Mouse (Mus musculus): Measurements from ENCODE around the gene Klhl3. TPM values are rescaled to one million over a fixed set of nuclear protein-coding genes. Genes with fewer than 3 reads are reported as not detected.
A peak's percentile ranks its signal among the peaks of the same experiment; 100 is the strongest.

The Klhl3 gene
- total RNA-seq, 2 experiments from 2014 or later: 24.2 to 24.3 TPM

- intact Hi-C loops (cut with DNase I): no loop called here
- DNase-seq (ENCODE audit: extremely low spot score in 1 of 2, low spot score in 2 of 2): no peak
These were observed 70.1 kb downstream of the Klhl3 start for GRCm38 (mm10) chr13:58043278-58043677.

DNA sequence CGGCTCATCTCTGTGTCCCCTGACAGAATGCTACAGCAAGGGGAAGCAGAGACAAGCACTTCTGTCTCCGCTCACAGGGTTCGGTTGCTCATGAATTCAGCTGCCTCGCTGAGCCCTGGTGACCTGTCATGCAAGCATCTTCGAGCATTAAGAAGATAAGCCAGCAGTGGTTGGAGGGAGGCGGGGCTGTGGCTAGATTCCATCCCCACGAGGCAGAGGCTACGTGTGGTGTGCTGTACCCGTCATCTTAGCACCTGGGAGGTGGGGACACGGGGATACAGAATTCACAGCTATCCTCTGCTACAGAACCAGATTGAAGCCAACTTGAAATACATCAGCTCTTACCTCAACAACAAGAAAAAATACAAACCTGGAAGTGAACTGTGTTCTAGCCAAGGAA lies 73.3 kb downstream of the Klhl3 start:
- no peak for DNase-seq (ENCODE audit: extremely low spot score in 1 of 2, low spot score in 2 of 2)
- intact Hi-C loops (cut with DNase I): no loop called here

DNA sequence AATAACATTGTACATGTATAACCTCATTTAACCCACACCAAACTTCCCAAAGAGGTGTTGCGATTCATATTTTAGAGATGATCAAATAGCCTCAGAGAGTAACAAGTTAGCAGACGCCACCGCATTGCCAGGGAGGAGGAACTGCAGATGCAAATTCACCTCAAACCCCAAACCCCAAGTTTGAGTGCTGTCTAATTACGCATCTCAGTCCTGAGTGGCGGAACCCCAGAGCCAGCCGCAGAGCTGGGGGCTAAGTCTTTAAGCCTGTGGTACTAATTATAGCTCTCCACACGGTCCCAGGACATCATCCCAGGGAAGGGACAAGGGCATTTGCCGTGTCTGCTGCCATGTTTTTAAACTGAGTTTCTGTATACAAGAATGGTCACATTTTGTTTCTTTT lies 75.9 kb downstream of the Klhl3 start:
- intact Hi-C loops (cut with DNase I): no loop called here
- no peak for DNase-seq (ENCODE audit: extremely low spot score in 1 of 2, low spot score in 2 of 2)

- peak in 1 of 2 experiments; percentile 89 for DNase-seq (ENCODE audit: extremely low spot score in 1 of 2, low spot score in 2 of 2)
- intact Hi-C loops (cut with DNase I): no loop called here
These were observed 77.8 kb downstream of the Klhl3 start for GRCm38 (mm10) chr13:58035470-58036156.

DNA sequence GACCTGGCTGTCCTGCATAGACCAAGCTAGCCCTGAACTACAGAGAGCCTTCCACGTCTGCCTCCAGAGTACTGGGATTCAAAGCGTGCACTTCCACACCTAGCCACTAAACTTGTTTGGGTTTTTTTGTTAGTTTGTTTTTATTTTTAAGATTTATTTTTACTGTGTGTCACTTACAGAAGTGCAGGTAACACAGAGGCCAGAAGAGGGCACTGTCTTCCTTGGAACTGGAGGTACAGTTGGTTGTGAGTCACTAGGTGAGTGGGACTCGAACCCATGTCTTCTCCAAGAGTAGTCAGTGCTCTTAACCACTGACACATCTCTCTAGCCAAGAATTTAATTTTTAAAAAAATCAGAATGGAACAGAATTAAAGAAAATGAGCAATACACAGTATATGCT lies 78.4 kb downstream of the Klhl3 start:
- DNase-seq (ENCODE audit: extremely low spot score in 1 of 2, low spot score in 2 of 2): no peak
- intact Hi-C loops (cut with DNase I): loop anchor here (5.0 kb wide), 1 partner anchor 77 kb away; the partner anchor contains the start of gene Klhl3

DNA sequence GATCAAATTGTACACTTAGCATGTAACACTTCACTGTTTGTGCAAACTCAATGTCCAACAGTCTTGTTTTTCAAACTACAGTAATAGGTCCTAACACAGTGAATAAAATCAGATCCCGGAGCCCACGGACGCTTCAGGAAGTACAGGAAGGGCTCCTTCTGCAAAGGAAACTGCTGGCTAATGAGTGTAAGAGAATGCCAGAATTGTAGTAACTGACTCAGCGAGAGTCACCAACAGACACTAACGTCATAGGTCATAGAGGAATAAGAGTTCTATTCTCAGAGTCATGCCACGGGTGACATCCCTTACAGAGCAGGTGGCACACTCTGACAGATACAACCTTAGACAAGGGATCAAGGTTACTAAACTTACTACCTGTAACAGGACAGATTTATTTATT lies 78.9 kb downstream of the Klhl3 start:
- intact Hi-C loops (cut with DNase I): loop anchor here (5.0 kb wide), 1 partner anchor 78 kb away; the partner anchor contains the start of gene Klhl3
- no peak for DNase-seq (ENCODE audit: extremely low spot score in 1 of 2, low spot score in 2 of 2)

DNA sequence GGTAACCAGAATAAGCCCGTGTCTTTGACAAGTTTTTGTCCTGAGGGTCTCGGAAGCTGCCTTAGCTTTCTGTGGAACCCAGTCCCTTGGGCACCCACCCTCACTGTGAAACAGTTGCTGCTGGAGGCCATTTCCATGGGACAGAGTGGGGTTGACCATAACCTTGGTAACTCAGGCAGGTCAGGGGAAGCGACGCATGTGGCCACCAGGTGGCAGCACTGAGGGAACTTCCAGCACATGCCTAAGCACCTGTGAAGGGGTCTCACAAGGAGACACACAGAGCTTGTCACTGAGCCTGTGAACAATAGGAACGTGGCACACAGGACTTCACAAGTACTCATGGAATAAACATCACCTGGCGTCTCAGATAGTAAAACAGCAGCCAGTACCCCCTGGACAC lies 81.6 kb downstream of the Klhl3 start:
- intact Hi-C loops (cut with DNase I): loop anchor here (5.0 kb wide), 1 partner anchor 81 kb away; the partner anchor contains the start of gene Klhl3
- peak in 1 of 2 experiments; percentile 73 for DNase-seq (ENCODE audit: extremely low spot score in 1 of 2, low spot score in 2 of 2)

GRCm38 (mm10) chr13:58027115-58027514 lies 86.3 kb downstream of the Klhl3 start:
- intact Hi-C loops (cut with DNase I): no loop called here
- no peak for DNase-seq (ENCODE audit: extremely low spot score in 1 of 2, low spot score in 2 of 2)

DNA sequence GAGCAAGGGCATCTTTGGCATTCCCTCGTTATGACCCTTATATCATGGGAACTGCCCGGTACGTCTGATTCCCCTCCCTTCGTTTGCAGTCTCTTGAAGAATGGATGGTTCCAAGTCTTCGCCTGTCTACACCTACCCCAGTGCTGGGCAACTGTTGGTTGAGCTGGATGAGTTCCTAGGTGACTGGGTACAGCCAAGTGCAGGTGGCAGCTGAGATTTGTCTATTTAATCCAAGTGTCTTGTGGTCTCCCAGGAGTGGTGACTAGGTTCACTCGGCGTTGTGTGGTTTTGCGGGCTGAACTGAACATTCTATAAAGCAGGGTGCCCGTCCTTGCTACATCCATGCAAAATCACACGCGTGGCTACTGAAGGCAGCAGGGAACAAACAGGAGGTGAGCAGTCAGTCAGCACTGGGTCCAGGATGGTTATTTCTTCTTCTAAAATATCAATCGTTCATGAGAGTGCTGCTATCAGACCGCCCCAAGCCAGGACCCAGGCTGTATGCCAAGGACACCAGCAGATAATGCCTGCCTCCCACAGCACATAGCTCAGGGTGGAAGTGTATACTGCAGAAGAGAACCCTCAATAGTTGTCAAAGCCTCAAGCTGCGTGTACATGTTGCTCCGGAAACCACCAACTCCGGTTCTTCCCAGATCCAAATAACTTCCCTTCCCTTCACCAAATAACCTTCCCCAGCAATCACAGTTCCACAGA lies 87.5 kb downstream of the Klhl3 start:
- intact Hi-C loops (cut with DNase I): no loop called here
- peak in 1 of 2 experiments; percentile 23 for DNase-seq (ENCODE audit: extremely low spot score in 1 of 2, low spot score in 2 of 2)

- intact Hi-C loops (cut with DNase I): no loop called here
- peak in 1 of 2 experiments; percentile 37 for DNase-seq (ENCODE audit: extremely low spot score in 1 of 2, low spot score in 2 of 2)
These were observed 89.5 kb downstream of the Klhl3 start for GRCm38 (mm10) chr13:58023726-58024453.

GRCm38 (mm10) chr13:58023001-58023560 lies 90.3 kb downstream of the Klhl3 start:
- intact Hi-C loops (cut with DNase I): no loop called here
- DNase-seq (ENCODE audit: extremely low spot score in 1 of 2, low spot score in 2 of 2): peak in 1 of 2 experiments; percentile 18

DNA sequence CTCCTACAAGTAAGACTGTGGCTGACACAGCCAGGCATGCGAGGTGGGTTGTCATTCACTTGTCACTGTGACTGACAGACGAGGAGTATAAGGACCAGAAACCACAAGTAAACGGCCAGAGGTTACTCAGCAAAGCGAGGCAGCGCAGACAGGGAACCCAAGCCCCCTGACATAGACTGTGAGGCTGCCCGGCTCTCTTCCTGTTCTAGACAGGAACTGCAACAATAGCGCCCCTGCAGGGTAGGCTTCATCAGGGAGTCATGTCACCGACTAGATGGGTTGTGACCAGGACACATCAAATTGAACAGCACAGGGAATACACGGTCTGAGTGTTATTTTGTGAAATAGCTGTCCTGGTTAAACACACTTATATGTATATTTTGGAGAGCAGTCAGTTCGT lies 93.0 kb downstream of the Klhl3 start:
- peak in 1 of 2 experiments; percentile 22 for DNase-seq (ENCODE audit: extremely low spot score in 1 of 2, low spot score in 2 of 2)
- intact Hi-C loops (cut with DNase I): no loop called here

DNA sequence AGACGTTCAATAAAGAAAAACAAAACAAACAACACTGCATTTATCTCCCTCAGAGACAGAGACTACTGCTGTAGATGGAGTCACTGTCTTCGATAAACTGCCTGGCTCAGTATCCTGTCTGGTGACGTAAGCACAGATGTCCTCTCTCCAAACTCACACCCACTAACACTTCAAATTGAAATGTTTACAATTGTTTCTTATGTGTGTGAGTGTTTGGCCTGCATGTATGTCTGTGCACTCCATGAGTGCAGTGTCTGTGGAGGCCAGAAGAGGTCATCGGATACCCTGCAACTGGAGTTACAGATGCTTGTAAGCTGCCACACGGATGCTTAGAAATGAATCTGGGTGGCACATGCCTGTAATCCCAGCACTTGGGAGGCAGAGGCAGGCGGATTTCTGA lies 96.1 kb downstream of the Klhl3 start:
- peak in 1 of 2 experiments; percentile 12 for DNase-seq (ENCODE audit: extremely low spot score in 1 of 2, low spot score in 2 of 2)
- intact Hi-C loops (cut with DNase I): no loop called here

- peak in 1 of 2 experiments; percentile 71 for DNase-seq (ENCODE audit: extremely low spot score in 1 of 2, low spot score in 2 of 2)
- intact Hi-C loops (cut with DNase I): loop anchor here (5.0 kb wide), 1 partner anchor 100 kb away; the partner anchor contains the start of gene Klhl3
These were observed 101.1 kb downstream of the Klhl3 start for GRCm38 (mm10) chr13:58012067-58012925.

- intact Hi-C loops (cut with DNase I): loop anchor here (5.0 kb wide), 1 partner anchor 101 kb away; the partner anchor contains the start of gene Klhl3
These were observed 101.9 kb downstream of the Klhl3 start for GRCm38 (mm10) chr13:58011526-58011925.

DNA sequence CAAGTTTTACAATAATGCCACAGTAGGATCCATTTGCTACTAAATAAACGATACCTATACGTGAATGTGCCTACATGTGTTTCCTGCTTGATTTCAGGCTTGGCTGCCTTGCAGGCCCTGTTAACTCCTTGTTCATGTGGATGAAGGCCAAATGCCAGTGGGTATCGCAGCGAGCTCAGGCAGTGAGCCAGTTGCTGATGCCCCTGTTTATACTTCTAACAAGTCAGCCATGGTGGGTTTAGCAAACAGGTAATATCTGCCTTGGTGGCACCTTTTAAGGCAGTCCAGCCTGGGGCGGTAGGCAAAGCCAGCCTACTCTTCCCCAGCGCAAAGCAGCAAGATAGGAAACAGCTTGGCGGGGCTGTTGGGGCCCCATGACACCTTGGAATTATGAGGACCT lies 103.0 kb downstream of the Klhl3 start:
- DNase-seq (ENCODE audit: extremely low spot score in 1 of 2, low spot score in 2 of 2): no peak
- intact Hi-C loops (cut with DNase I): loop anchor here (5.0 kb wide), 1 partner anchor 102 kb away; the partner anchor contains the start of gene Klhl3

More at GRCm38 (mm10) chr13:58011526-58011925, 101.9 kb downstream of the Klhl3 start:
- DNase-seq (ENCODE audit: extremely low spot score in 1 of 2, low spot score in 2 of 2): no peak

DNA sequence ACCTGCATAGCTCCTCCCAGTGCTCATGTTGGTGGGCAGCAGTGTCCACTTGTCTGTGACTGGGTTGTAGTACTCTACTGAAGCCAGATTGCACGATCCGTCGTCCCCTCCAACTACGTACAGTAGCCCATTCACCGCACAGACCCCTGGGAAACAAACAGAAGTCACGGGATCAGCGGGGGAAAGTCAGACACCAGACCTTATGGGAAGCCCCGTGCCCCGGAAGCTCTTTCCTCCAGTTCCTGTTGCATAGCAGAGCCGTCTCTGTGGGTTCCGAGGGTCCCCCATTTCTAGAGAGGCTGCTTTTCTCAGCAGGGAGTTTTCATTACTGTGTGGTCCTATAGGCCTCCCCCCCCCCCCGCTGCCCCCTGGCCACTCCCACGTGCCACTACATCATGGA lies 104.1 kb downstream of the Klhl3 start:
- intact Hi-C loops (cut with DNase I): no loop called here
- no peak for DNase-seq (ENCODE audit: extremely low spot score in 1 of 2, low spot score in 2 of 2)

- intact Hi-C loops (cut with DNase I): no loop called here
- DNase-seq (ENCODE audit: extremely low spot score in 1 of 2, low spot score in 2 of 2): no peak
These were observed 105.4 kb downstream of the Klhl3 start for GRCm38 (mm10) chr13:58008038-58008364.

Data from left cerebral cortex, postnatal 10 days (tissue).